Mouse (Mus musculus) mouse embryonic stem cell (cell line): ENCODE data around the gene Slc8b1.

Experiments used
- in situ Hi-C, 2 experiments: fragments of 300-500 bp; cut with MboI; formaldehyde crosslinking; loops; 1 replicate in 1 of 2; 3 replicates in 1 of 2; pipeline ENCODE4 v1.14.3; 2019 to 2020; ENCODE audit warnings: low sequenced_read_pairs in 2 of 2, low pct_unique_long_range_greater_than_20kb in 1 of 2, mixed read lengths in 1 of 2; ENCODE audit not compliant: unreplicated experiment in 1 of 2

Gene Slc8b1

GRCm38 (mm10) chr5:120577935-120578441, 67.0 kb downstream of the Slc8b1 start:
- in situ Hi-C loops = no loop called here

GRCm38 (mm10) chr5:120578504-120579081, 67.6 kb downstream of the Slc8b1 start:
- in situ Hi-C loops = no loop called here

GRCm38 (mm10) chr5:120579211-120579897, 68.4 kb downstream of the Slc8b1 start:
- in situ Hi-C loops = no loop called here

- in situ Hi-C loops = no loop called here
Measured at GRCm38 (mm10) chr5:120579898-120580626, 69.1 kb downstream of the Slc8b1 start.

GRCm38 (mm10) chr5:120582002-120582401, 71.0 kb downstream of the Slc8b1 start:
- in situ Hi-C loops = no loop called here

- in situ Hi-C loops = no loop called here
Measured at GRCm38 (mm10) chr5:120583511-120583910, 72.5 kb downstream of the Slc8b1 start.
